Mouse (Mus musculus) embryonic fibroblast, embryonic 13.5 days (primary cell): ENCODE results near the gene Rasgef1b.

Experiments used
- CTCF ChIP-seq: IDR thresholded peaks from 2 replicates; pipeline ENCODE4 v1.5.1; 2011; ENCODE audit warnings: mild to moderate bottlenecking, control low read depth, low read length, moderate library complexity, borderline replicate concordance; ENCODE audit not compliant: insufficient read depth
- POLR2A ChIP-seq: IDR thresholded peaks from 2 replicates; pipeline ENCODE4 v1.6.1; 2011; ENCODE audit warnings: low read depth, mild to moderate bottlenecking, control low read depth, low read length, moderate library complexity

DNA sequence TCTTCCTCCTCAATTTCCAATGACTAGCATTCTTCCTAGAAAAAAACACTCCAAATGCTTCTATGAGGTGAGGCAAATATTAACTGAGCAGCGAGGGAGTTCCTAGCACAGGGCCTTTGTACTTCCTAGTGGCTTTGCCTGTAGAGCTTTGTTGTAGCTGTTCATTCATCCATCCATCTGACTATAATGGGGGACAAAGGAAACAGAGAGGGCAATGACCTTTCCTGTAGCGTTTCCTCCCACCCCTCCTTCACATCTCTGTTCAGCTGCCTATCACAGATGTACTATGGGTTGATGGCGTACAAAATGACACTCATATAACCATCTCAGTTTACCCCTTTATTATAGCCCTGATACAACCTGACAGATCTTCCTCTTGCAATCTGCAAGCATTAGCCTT, 337.3 kb downstream of the Rasgef1b start:
- TF ChIP-seq CTCF (no peak), POLR2A (no peak)
